Mouse (Mus musculus) lung, postnatal 25 days (tissue): ENCODE data around the gene Ndufb8.

Experiments
- DNase-seq: peaks from one replicate; pipeline ENCODE4 v3.0.0; 2022; ENCODE audit warnings: low spot score

Ndufb8 gene

DNA sequence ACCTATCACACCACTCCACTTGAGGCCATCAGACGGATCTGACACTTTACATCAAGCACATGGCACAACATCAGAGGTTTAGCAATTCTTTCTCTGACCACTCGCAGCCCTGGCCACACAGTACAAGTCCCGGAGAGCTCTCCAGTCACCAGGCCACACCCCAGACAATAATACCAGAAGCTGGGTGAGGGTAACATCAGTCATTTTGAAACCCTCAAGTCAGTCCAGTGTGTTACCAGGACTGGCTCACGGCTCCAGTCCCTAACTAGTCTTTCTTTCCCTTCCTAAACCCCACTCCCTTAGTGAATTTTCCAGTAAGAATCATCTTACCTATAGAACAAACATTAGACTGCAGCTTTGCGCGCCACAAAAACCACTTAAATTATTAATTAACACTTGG lies 25.2 kb downstream of the Ndufb8 start:
- DNase-seq: no peak

DNA sequence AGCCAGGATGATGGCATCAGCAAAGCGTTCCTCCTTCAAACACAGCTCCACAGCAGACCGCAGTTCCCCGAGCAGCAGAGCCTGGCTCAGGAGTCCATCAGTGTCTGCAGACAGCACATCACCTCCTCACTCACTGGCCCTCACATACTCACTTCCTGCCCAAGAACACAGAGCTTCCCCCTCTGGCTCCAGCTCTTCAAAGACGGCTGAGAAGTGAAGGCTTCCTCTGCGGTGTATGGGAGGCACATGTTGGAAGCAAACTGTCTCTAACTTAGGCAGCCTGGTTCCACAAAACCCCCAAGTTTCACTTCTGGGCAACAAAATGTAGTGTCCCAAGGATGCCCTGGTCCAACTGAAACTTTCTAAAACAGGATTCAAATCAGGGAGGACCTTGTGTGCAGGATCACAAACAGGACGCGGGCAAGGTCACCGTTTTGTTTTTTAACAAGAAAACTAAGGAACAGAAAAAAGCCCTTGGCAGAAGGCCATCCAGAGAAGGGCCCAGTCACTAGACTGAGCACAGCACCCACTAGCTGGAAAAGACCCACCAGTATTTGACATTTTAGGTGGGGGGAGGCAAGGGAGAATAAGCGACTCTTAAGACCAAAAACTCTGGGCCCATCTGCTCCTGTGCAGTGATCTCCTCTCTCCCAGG lies 29.6 kb downstream of the Ndufb8 start:
- DNase-seq: no peak

DNA sequence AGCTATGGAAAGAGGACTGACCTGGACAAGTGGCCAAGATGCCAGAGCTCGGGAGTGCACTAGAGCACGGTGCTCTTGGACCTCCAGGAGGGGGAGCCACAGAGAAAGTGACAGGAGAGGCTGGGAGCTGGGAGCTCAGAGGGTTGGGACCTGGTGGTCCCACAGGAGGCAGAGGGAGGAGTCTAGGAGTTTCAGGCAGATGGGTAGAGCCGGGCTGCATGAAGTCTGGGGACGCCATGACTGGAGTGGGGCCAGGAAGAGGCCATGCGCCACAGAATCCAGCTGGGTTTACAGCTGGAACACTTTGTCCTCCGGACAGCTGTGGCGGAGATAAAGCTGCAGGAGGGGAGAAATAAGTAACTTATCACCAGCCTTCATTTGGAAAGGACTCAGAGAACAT lies 36.1 kb downstream of the Ndufb8 start:
- DNase-seq: peak; percentile 12

DNA sequence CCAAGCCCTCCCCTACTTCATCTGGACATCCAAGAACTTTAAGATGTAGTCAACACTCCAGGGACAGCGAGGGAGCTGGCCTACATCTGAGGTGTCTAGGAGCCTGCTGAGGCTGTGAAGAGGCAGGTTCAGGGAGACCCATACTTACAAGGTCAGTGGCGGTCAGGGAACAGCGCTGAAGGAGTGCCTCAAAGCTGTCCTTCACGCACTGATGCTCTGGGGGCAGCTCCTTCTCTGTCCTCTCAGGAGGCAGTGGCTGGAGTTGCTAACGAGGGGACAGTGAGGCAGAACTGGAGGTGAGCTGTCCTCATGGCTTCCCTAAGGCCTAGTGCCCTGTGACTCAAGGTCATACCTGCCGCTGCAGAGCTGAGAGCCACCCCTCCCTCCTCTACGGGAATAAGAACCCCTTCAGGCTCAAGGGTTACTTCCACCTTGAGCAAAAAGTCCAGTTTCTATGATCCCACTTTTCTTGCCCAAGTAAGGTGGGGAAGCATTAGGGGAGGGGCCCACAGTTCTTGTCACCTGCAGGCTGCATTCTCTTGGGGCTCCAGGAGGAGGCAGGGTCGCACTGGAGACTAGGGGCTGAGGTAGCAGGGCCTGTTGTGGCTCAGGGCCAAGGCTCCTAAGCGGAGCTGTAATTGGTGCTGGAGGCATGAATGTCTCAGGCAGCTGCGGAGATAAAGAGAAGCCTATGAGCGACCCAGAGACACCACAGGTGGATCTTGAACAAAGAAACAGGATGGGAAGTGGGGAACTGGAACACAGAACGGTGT lies 37.1 kb downstream of the Ndufb8 start:
- no peak for DNase-seq

DNA sequence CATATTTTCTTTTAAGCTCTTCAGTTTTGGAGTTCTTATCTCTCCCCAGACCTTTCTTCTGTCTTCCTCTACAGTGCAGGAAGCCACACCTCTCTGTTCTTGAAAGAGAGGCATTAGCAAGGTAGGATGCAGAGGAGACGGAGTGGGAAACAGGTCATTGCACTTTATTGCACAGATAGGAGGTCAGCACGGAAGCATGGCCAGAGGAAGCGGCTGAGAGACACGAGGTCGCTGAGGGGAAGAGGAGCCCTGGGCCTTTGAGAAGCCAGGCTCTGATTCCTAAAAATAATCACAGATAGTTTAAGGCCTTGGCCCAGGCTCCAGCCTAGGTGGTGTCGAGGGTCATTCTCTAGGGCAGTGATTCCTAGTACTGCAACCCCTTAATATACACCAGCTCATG lies 39.5 kb downstream of the Ndufb8 start:
- DNase-seq: no peak

DNA sequence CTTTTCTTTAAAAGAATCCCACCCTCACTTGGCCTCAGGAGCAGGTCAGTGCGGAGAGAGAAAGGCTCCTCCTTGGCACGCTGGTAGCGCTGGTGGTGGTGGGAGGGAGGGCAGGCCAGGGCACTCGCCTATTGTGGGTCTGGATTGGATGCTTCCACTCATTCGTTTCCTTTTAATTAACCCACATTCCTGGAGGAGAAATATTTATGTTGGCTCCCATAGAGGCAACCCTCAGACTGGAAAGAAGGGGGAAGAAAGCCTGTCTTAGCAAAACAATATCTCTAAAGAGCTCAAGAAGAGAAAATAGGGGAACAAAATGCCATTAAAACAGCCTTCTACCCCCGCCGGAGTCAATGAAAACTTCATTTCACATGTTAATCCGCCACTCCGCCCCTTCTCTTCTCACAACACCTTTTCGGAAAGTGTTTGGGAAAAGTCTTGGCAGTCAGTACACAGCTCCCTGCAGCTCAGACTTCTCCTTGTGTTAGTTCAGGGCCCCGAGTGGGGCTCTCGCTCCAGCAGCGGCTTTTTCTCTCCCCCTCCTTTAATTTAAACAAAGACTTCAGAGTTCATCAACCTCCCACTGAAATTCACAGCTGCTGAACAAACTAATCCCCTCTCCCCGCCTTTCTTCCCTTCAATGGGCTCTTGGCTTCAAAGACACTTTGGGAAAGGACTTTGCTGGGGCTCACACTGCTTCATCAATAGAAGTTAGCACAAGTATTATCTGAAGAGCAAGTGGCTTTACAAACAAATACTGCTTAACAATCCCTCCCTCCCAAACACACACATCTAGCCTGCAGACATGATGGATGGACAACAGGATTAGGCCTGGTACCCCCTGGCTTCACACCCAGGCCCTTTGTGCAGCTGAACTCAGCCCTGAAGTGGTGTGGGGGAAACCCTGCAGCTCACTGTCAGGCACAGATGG lies 40.5 kb downstream of the Ndufb8 start:
- no peak for DNase-seq

DNA sequence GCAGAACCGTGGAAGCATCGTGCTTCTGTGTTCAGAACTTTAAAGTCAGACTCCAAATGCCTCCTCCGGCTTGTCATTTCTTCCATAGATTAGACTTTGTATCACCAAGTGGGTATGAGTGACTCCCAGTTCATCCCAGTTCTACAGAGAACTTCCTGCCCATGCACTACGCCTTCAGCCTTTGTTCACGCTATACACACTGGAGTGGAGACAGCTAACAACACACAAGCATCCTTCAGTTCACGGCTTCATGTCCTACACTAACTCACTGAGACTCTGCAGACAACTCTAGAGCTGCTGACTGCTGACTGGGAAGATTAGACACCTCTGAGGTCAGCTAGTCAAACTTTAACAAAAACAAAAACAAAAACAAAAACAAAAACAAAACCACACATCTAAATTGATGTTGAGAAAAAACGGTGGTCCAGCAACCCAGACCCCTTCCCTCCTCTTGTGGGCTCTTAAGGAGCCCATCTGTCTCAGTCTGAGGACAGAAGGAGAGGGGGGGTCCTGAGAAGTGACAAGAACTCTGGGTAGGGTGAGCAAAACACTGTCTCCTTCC lies 41.2 kb downstream of the Ndufb8 start:
- DNase-seq: no peak

DNA sequence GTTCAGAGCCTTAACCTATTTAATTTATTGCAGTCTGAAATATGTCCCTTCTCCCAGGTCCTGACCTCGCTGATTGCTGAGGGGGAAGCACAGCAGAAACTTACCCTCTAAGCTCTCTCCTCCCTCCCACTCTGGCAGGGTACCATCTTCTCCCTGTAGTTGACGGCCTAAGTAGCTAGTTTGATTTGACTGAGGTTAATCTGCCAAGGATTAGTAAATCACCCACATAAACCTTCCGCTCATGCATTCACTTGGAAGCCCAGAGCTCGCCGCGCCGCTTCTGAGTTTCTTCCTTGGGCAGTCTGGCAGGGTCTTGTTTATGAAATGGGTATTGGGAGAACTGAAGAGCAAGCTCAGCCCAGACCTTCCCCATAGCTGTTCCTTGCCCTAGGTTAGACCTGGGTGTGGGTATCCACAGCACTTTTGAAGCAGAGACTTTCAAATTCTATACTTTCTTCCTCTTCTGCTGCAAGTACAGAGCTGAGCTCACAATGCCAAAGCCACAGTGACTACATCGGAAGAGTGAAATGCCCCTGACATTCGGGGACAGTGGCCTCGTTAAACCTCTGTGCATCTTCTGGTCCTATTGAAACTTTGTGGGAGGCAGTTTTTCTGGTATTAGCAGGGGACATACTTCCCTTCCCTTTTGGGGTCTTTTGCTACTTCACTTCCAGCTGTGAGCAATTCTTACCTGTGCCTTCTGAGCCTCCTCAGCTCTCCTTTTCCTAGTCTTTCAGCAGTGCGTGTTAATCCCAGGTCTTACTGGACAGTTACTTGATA lies 42.0 kb downstream of the Ndufb8 start:
- no peak for DNase-seq

DNA sequence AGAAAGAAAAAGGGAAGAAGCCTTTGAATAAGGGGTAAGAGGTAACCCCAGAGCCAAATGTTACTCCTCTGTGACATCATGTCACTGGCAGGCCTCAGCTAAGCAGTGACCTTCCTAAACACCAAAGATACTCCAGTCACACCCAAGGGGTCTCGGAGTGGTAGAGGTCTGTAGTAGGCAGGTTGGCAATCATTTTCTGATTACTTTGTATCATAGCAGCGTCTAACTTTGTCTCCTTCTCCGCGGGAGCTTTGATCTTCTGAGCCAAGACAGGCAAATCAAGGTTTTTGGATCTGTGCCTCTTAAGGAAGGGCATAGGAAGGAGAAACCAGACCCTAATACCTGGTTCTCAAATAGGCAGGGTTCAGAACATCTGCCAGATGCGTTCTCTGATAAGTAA lies 42.6 kb downstream of the Ndufb8 start:
- no peak for DNase-seq

DNA sequence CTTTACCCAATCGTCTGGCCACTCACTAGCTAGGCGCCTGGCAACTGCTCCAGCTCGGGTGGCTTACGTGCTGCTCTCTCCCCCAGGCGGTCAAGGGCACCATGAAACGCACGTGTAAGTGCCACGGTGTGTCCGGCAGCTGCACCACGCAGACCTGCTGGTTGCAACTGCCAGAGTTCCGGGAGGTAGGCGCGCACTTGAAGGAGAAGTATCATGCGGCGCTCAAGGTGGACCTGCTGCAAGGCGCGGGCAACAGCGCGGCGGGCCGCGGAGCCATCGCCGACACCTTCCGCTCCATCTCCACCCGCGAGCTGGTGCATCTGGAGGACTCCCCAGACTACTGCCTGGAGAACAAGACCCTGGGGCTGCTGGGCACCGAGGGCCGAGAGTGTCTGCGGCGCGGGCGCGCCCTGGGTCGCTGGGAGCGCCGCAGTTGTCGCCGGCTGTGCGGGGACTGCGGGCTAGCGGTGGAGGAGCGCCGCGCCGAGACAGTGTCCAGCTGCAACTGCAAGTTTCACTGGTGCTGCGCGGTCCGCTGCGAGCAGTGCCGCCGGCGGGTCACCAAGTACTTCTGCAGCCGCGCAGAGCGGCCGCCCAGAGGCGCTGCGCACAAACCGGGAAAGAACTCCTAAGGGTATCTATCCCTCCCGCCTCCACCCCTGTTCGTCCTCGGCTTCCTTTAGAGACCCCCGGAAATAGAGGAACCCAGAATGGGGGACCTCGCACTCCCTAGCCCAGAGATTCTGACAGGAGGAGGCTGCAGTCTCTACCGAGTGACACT lies 43.6 kb downstream of the Ndufb8 start:
- no peak for DNase-seq

DNA sequence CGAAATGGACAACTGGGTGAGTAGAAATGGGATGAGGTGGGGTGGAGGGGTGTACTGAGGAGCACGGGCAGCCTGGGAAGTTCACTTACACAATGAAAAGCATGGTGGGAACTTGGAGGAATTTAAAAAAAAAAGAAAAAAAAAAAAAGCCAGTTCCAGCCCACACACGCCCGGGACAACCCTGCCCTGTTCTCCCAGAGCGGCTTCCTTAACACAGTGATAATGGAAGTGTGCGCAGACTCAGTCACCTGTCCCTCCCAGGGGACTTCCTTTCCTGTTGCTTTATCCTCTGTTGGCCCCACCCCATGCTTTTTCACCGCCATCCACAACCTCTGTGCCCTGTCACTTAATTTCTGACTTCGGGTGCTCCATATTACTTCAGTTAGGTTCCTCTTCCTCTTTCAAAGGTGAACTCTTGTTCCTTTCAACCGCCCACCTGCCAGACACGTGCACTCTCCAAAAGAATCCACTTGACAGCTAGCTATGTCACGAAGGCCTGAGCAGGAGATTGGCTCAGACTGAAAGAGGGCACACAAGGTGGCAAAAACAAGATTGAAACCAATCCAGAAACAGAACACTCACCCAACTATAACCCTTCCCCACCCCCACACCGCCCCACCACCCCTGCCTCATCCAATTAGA lies 44.6 kb downstream of the Ndufb8 start:
- DNase-seq: no peak

DNA sequence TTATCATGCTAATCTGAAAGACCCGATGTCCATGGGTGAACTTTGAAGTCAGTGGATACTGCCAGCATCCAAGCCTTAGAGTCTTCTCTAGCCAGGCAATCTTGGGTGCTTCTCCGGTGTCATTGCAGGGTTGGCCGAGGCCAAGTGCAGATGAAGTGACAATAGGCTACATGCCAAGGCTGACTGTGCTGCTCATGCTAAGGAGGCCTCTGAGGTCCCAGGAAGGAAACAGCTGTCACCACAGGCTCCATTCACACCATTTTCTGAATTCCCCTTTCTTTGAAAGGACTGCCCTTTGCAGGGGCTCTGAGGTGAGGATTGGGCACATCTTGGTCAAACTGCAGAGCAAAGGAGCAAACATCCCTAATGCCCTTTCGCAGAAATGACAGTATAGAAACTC lies 52.5 kb downstream of the Ndufb8 start:
- no peak for DNase-seq

DNA sequence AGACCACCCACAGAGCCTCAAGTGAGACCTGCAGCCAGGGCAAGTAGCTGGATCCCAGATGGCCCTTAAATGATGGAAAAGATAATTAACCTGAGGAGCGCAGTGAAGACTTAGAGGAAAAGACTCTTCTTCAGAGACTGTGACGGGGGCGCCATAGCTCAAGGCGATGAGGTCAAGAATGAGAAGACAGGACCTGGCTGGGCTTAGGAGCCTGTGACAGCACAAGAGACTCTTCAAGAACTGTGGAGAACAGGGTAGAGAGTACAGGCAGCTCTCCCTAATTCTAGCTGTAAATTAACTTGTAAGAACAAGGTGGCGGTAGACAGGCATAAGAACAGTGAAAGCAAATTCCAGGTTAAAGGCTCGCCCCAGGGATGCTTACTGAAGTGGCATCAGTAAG lies 53.3 kb downstream of the Ndufb8 start:
- DNase-seq: no peak

DNA sequence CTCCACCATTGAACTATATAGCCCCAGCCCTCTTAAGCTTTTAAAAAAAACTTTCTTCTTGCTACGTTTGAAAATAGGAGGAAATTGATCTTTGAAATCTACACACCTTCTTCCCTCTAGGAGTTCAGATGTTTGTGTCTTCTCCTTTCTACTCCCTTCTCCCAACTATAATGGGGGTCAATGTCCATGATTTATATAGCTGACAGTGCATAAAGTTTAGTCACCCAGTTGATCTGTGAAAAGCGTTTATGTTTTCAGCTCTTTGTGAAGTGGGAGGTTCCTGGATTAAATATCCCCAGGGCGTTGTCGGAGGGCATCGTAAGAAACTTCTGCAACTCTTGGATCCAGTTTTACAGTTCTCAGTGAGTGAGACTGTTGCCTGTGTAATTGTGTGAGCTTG lies 55.0 kb downstream of the Ndufb8 start:
- no peak for DNase-seq

DNA sequence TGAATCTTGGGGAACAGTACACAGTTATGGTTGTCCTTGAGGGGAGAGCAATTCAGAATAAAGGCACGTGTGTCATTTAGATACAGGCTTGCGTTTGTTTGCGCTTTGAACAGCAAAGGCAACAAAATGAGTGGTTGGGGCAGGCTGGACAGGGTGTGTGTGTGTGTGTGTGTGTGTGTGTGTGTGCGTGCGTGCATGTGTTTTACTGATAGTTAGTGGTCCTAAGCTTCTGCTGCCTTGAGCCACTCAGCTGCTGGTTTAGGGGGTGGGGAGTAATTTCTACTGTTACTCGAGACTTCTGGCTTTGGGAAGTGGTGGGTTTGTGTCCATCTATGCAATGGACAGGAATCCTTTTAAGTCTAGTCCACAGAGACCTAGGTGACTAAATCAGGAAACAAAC lies 56.3 kb downstream of the Ndufb8 start:
- no peak for DNase-seq
